Mouse (Mus musculus): Measurements from ENCODE around the gene Gm44973. TPM values are rescaled to one million over a fixed set of nuclear protein-coding genes. Genes with fewer than 3 reads are reported as not detected.
"Not testable (repeated sequence)": the region's sequence is repeated elsewhere in the genome, so short reads cannot be mapped to it uniquely, and the experiment has no call there.

The Gm44973 gene
- polyA plus RNA-seq, 1 experiment from 2014 or later, result 4.7 TPM

GRCm38 (mm10) chr7:4996934-4997333 lies 18.4 kb upstream of the Gm44973 start:
- no peaks in the 10 kb centered on the region; the same call in 1 of the 2 replicates for H3K9me3 ChIP-seq (replicated peaks; ENCODE audit: low read length)
- H3K4me3 ChIP-seq (replicated peaks; ENCODE audit: low read depth, low read length), result peak overlapping the region; percentile 87; the same call in 1 of the 2 replicates
- DNase-seq (ENCODE audit: low spot score) (peak; percentile 6), ATAC-seq (replicated peaks; ENCODE audit: low FRiP score, low read depth) (no peak)
- H3K27me3 ChIP-seq (ENCODE audit: insufficient read depth, low read length), result no peaks in the 10 kb centered on the region
- TF ChIP-seq CTCF (IDR thresholded peaks at IDR 0.05; ENCODE audit: low read depth), result no peak
- no peak overlapping the region for H3K27ac ChIP-seq
- peaks cover 17% of the 10 kb centered on the region for H3K36me3 ChIP-seq (ENCODE audit: insufficient read depth, low read length)
- 0 out of 2 replicates have a peak overlapping the region, but pooled peaks have one; percentile 92 for H3K9ac ChIP-seq (ENCODE audit: low read depth, low read length)
- H3K4me1 ChIP-seq (replicated peaks; ENCODE audit: insufficient read depth, low read length), result peaks cover 5% of the 10 kb centered on the region
- H3K4me2 ChIP-seq (ENCODE audit: low read length), result peak overlapping the region; percentile 92
- 54% methylated on average over 6 of the region's 8 CpGs for WGBS

GRCm38 (mm10) chr7:4999876-5000275 lies 15.4 kb upstream of the Gm44973 start:
- H3K27ac ChIP-seq, result no peak overlapping the region
- ATAC-seq (replicated peaks; ENCODE audit: low FRiP score, low read depth), result no peak
- no peak overlapping the region for H3K4me2 ChIP-seq (ENCODE audit: low read length)
- TF ChIP-seq CTCF (IDR thresholded peaks at IDR 0.05; ENCODE audit: low read depth), result peak; percentile 47; the same call in 1 of the 2 replicates
- peaks cover 5% of the 10 kb centered on the region for H3K4me1 ChIP-seq (replicated peaks; ENCODE audit: insufficient read depth, low read length)
- H3K9ac ChIP-seq (ENCODE audit: low read depth, low read length), result no peak overlapping the region
- H3K27me3 ChIP-seq (ENCODE audit: insufficient read depth, low read length), result no peaks in the 10 kb centered on the region
- peak; percentile 17 for DNase-seq (ENCODE audit: low spot score)
- no peaks in the 10 kb centered on the region for H3K9me3 ChIP-seq (replicated peaks; ENCODE audit: low read length)
- 72% methylated on average over 2 of the region's 2 CpGs for WGBS
- H3K36me3 ChIP-seq (ENCODE audit: insufficient read depth, low read length), result no peaks in the 10 kb centered on the region
- no peak overlapping the region for H3K4me3 ChIP-seq (replicated peaks; ENCODE audit: low read depth, low read length)

- not testable (repeated sequence) for H3K27ac ChIP-seq; H3K27me3 ChIP-seq (ENCODE audit: insufficient read depth, low read length); H3K36me3 ChIP-seq (ENCODE audit: insufficient read depth, low read length); ATAC-seq (replicated peaks; ENCODE audit: low FRiP score, low read depth); H3K4me2 ChIP-seq (ENCODE audit: low read length); H3K4me1 ChIP-seq (replicated peaks; ENCODE audit: insufficient read depth, low read length); H3K9me3 ChIP-seq (replicated peaks; ENCODE audit: low read length); DNase-seq (ENCODE audit: low spot score); H3K4me3 ChIP-seq (replicated peaks; ENCODE audit: low read depth, low read length); H3K9ac ChIP-seq (ENCODE audit: low read depth, low read length)
- WGBS, result 71% methylated on average over 8 of the region's 8 CpGs
These were observed 12.4 kb upstream of the Gm44973 start for GRCm38 (mm10) chr7:5002876-5003275.

GRCm38 (mm10) chr7:5008229-5008628 lies 7.1 kb upstream of the Gm44973 start:
- no peak overlapping the region for H3K9ac ChIP-seq (ENCODE audit: low read depth, low read length)
- no peak for ATAC-seq (replicated peaks; ENCODE audit: low FRiP score, low read depth)
- no peak for TF ChIP-seq CTCF (IDR thresholded peaks at IDR 0.05; ENCODE audit: low read depth)
- H3K4me1 ChIP-seq (replicated peaks; ENCODE audit: insufficient read depth, low read length), result no peaks in the 10 kb centered on the region
- H3K27ac ChIP-seq, result no peak overlapping the region
- no peak overlapping the region for H3K4me3 ChIP-seq (replicated peaks; ENCODE audit: low read depth, low read length)
- H3K9me3 ChIP-seq (replicated peaks; ENCODE audit: low read length), result no peaks in the 10 kb centered on the region
- WGBS, result 95% methylated on average over 26 of the region's 26 CpGs
- peaks cover 57% of the 10 kb centered on the region for H3K36me3 ChIP-seq (ENCODE audit: insufficient read depth, low read length)
- H3K27me3 ChIP-seq (ENCODE audit: insufficient read depth, low read length), result no peaks in the 10 kb centered on the region
- no peak for DNase-seq (ENCODE audit: low spot score)
- H3K4me2 ChIP-seq (ENCODE audit: low read length), result no peak overlapping the region

- Histone ChIP-seq H3K4me1 (replicated peaks; ENCODE audit: insufficient read depth, low read length) (0 out of 2 replicates have a peak, but pooled peaks cover 4% of the 10 kb centered on the region), H3K9ac (ENCODE audit: low read depth, low read length) (no peak overlapping the region), H3K36me3 (ENCODE audit: insufficient read depth, low read length) (peaks cover 48% of the 10 kb centered on the region), H3K27ac (no peak overlapping the region), H3K4me2 (ENCODE audit: low read length) (no peak overlapping the region), H3K9me3 (replicated peaks; ENCODE audit: low read length) (no peaks in the 10 kb centered on the region), H3K27me3 (ENCODE audit: insufficient read depth, low read length) (no peaks in the 10 kb centered on the region), H3K4me3 (replicated peaks; ENCODE audit: low read depth, low read length) (no peak overlapping the region)
- DNase-seq (ENCODE audit: low spot score) (no peak), ATAC-seq (replicated peaks; ENCODE audit: low FRiP score, low read depth) (no peak)
- TF ChIP-seq CTCF (IDR thresholded peaks at IDR 0.05; ENCODE audit: low read depth), result no peak
- WGBS, result 91% methylated on average over 27 of the region's 27 CpGs
These were observed 2.4 kb upstream of the Gm44973 start for GRCm38 (mm10) chr7:5012681-5013513.

- H3K27ac ChIP-seq, result peak within 1 kb of the TSS; percentile 99
- under 1% methylated on average over 42 of the region's 42 CpGs for WGBS
- ATAC-seq (replicated peaks; ENCODE audit: low FRiP score, low read depth) (peak; percentile 84), DNase-seq (ENCODE audit: low spot score) (peak; percentile 98)
- H3K9me3 ChIP-seq (replicated peaks; ENCODE audit: low read length), result no peaks in the 10 kb centered on the region
- H3K36me3 ChIP-seq (ENCODE audit: insufficient read depth, low read length), result peaks cover 32% of the 10 kb centered on the region
- H3K4me1 ChIP-seq (replicated peaks; ENCODE audit: insufficient read depth, low read length), result 0 out of 2 replicates have a peak, but pooled peaks cover 7% of the 10 kb centered on the region
- no peaks in the 10 kb centered on the region for H3K27me3 ChIP-seq (ENCODE audit: insufficient read depth, low read length)
- peak within 1 kb of the TSS; percentile 78 for H3K9ac ChIP-seq (ENCODE audit: low read depth, low read length)
- H3K4me3 ChIP-seq (replicated peaks; ENCODE audit: low read depth, low read length), result peak within 1 kb of the TSS; percentile 76
- peak within 1 kb of the TSS; percentile 65 for H3K4me2 ChIP-seq (ENCODE audit: low read length)
- no peak for TF ChIP-seq CTCF (IDR thresholded peaks at IDR 0.05; ENCODE audit: low read depth)
These were observed 812 bp upstream of the Gm44973 start, which contains the start of the genes Zfp524 and Fiz1 for GRCm38 (mm10) chr7:5014251-5015117. Gene Zfp524, plus strand, starts transcription at chr7:5014415. Gene Fiz1, minus strand, starts transcription at chr7:5014697.
